Mouse (Mus musculus) adrenal gland, postnatal 14 days (tissue): ENCODE results near the gene Alg12. TPM values are rescaled to one million over a fixed set of nuclear protein-coding genes. Genes with fewer than 3 reads are reported as not detected.

ENCODE experiments used
- DNase-seq: peaks from one replicate; pipeline ENCODE4 v3.0.0; 2021; ENCODE audit warnings: mixed read lengths
- total RNA-seq: library from RNA; stranded (reverse); gene quantifications from 2 replicates; pipeline ENCODE4 v1.2.3, GENCODE M21; 2021

Gene Alg12
- total RNA-seq, 1 experiment from 2014 or later = 14.8 TPM

- DNase-seq = peak; percentile 40
Measured at GRCm38 (mm10) chr15:88854969-88855830, 36.1 kb upstream of the Alg12 start.

- peak; percentile 38 for DNase-seq
Measured at GRCm38 (mm10) chr15:88854119-88854968, 35.2 kb upstream of the Alg12 start.

- DNase-seq = no peak
Measured at GRCm38 (mm10) chr15:88853106-88853505, 34.0 kb upstream of the Alg12 start.

- DNase-seq = peak; percentile 45
Measured at GRCm38 (mm10) chr15:88851507-88852149, 32.5 kb upstream of the Alg12 start.

- no peak for DNase-seq
Measured at GRCm38 (mm10) chr15:88851076-88851475, 32.0 kb upstream of the Alg12 start.

- DNase-seq = peak; percentile 90
Measured at GRCm38 (mm10) chr15:88850146-88850826, 31.2 kb upstream of the Alg12 start.

GRCm38 (mm10) chr15:88849621-88850020 lies 30.5 kb upstream of the Alg12 start:
- no peak for DNase-seq

- no peak for DNase-seq
Measured at GRCm38 (mm10) chr15:88848661-88849060, 29.5 kb upstream of the Alg12 start.

- no peak for DNase-seq
Measured at GRCm38 (mm10) chr15:88844966-88845365, 25.8 kb upstream of the Alg12 start.

GRCm38 (mm10) chr15:88843486-88844097 lies 24.5 kb upstream of the Alg12 start:
- peak; percentile 27 for DNase-seq

GRCm38 (mm10) chr15:88842300-88842673 lies 23.2 kb upstream of the Alg12 start:
- DNase-seq = no peak

GRCm38 (mm10) chr15:88841580-88842299 lies 22.6 kb upstream of the Alg12 start:
- no peak for DNase-seq

- DNase-seq = no peak
Measured at GRCm38 (mm10) chr15:88841160-88841559, 22.0 kb upstream of the Alg12 start.

- peak; percentile 68 for DNase-seq
Measured at GRCm38 (mm10) chr15:88840126-88840525, 21.0 kb upstream of the Alg12 start.

- peak; percentile 72 for DNase-seq
Measured at GRCm38 (mm10) chr15:88839271-88839670, 20.2 kb upstream of the Alg12 start.

- peak; percentile 77 for DNase-seq
Measured at GRCm38 (mm10) chr15:88837977-88838376, 18.9 kb upstream of the Alg12 start.

GRCm38 (mm10) chr15:88837199-88837932 lies 18.2 kb upstream of the Alg12 start:
- peak; percentile 88 for DNase-seq

- DNase-seq = no peak
Measured at GRCm38 (mm10) chr15:88836571-88836970, 17.5 kb upstream of the Alg12 start.

- DNase-seq = no peak
Measured at GRCm38 (mm10) chr15:88836031-88836430, 16.9 kb upstream of the Alg12 start.

GRCm38 (mm10) chr15:88832536-88832935 lies 13.4 kb upstream of the Alg12 start:
- no peak for DNase-seq
